ENCODE assay signal across 9 mouse cellular contexts in genomic region chr5:145234636-145235035, GRCm38 (mm10). TPM values are rescaled to one million over a fixed set of nuclear protein-coding genes. Genes with fewer than 3 reads are reported as not detected.
DNase-seq lines count a peak whose midpoint lies in the region; ATAC-seq and TF ChIP-seq lines count a peak whose summit lies in the region.
"Had no signal": no experiment of that assay in that cellular context is flagged by ENCODE, and none has a peak within 500 bp of the region (broad histone marks: within the 10 kb centered on the region; RNA-seq: fewer than 3 reads in every experiment).

No protein-coding gene starts in this region.

- TF ChIP-seq CTCF in bone marrow, adult 2 months (IDR thresholded peaks at IDR 0.05; ENCODE audit: control insufficient read depth, insufficient read depth, low read length) = peak; percentile 54

- no peak overlapping the region for H3K27ac ChIP-seq in bone marrow, adult 2 months (ENCODE audit: control insufficient read depth, insufficient read depth, low read depth, low read length, poor library complexity)
- H3K27ac ChIP-seq: midbrain, embryonic 12.5 days had no signal

- no peak for TF ChIP-seq POLR2A in bone marrow, adult 2 months (IDR thresholded peaks at IDR 0.05; ENCODE audit: borderline replicate concordance, control insufficient read depth, low read depth, low read length)

- no peaks in the 10 kb centered on the region for H3K4me1 ChIP-seq in bone marrow, adult 2 months (ENCODE audit: control insufficient read depth, insufficient read depth, low read length)

- intact Hi-C loops in left cerebral cortex, postnatal 25 days (cut with DNase I) = loop anchor here (5.0 kb wide), 2 partner anchors 48 to 133 kb away; partner anchors contain the start of gene Zscan25
- intact Hi-C loops in left cerebral cortex, postnatal 10 days (cut with DNase I) = loop anchor here (5.0 kb wide), 1 partner anchor 48 kb away; the partner anchor contains the start of gene Zscan25

- DNase-seq in cerebellum, adult 9-10 months = peak; percentile 32
- DNase-seq in cerebellum, adult 8-10 months = no peak
- DNase-seq in left cerebral cortex, postnatal 25 days (ENCODE audit: low spot score in 2 of 2) = peak; percentile 13 to 35
- no peak for DNase-seq in left cerebral cortex, postnatal 10 days (ENCODE audit: extremely low spot score in 1 of 2, low spot score in 2 of 2)
- peak; percentile 38 for DNase-seq in lung, postnatal 10 days
- no peak for DNase-seq in layer of hippocampus, postnatal 25 days (ENCODE audit: extremely low spot score in 1 of 2, low spot score in 1 of 2)

- no peak for ATAC-seq in frontal cortex, adult (ENCODE audit: low TSS enrichment)

- no peak overlapping the region for H3K4me3 ChIP-seq in bone marrow, adult 2 months (replicated peaks; ENCODE audit: control insufficient read depth, low read depth, low read length)
- H3K4me3 ChIP-seq: midbrain, embryonic 12.5 days had no signal

RNA-seq across cellular contexts. Expression of gene Zfp655, which starts 3.1 kb away (rescaled TPM):
- 10 to 100 TPM; 29.9 to 32.5 TPM for total RNA-seq in left cerebral cortex, postnatal 25 days (2021)
- total RNA-seq in left cerebral cortex, postnatal 10 days (2021) = 10 to 100 TPM; 24.8 to 27.9 TPM
- polyA plus RNA-seq in bone marrow, adult 2 months (2011; ENCODE audit: insufficient read depth, insufficient read length, low replicate concordance, missing spikeins) = 7.7 and 19.8 TPM in 2 replicates
- 10 to 100 TPM; 25.7 to 26.7 TPM for total RNA-seq in layer of hippocampus, postnatal 25 days (2021)

RNA-seq across cellular contexts. Expression of gene Zkscan5, which starts 30.3 kb away (rescaled TPM):
- total RNA-seq in left cerebral cortex, postnatal 25 days (2021) = 10 to 100 TPM; 10.2 to 11.7 TPM
- 10 to 100 TPM; 15.0 to 15.2 TPM for total RNA-seq in left cerebral cortex, postnatal 10 days (2021)
- polyA plus RNA-seq in bone marrow, adult 2 months (2011; ENCODE audit: insufficient read depth, insufficient read length, low replicate concordance, missing spikeins) = 3.4 and 5.1 TPM in 2 replicates
- 10 to 100 TPM; 11.8 to 12.5 TPM for total RNA-seq in layer of hippocampus, postnatal 25 days (2021)

RNA-seq across cellular contexts. Expression of gene Zkscan14, which starts 33.0 kb away (rescaled TPM):
- total RNA-seq in left cerebral cortex, postnatal 25 days (2021) = 10 to 100 TPM; 11.5 to 12.6 TPM
- 10 to 100 TPM in 1 of 2 experiments, 1 to 10 TPM in 1; 10.0 to 10.3 TPM for total RNA-seq in left cerebral cortex, postnatal 10 days (2021)
- polyA plus RNA-seq in bone marrow, adult 2 months (2011; ENCODE audit: insufficient read depth, insufficient read length, low replicate concordance, missing spikeins) = 7.0 and 12.5 TPM in 2 replicates
- total RNA-seq in layer of hippocampus, postnatal 25 days (2021) = 10 to 100 TPM; 11.1 to 13.8 TPM

RNA-seq across cellular contexts. Expression of gene Atp5j2, which starts 42.8 kb away (rescaled TPM):
- 100 to 1,000 TPM; 262 to 266 TPM for total RNA-seq in left cerebral cortex, postnatal 25 days (2021)
- total RNA-seq in left cerebral cortex, postnatal 10 days (2021) = 100 to 1,000 TPM; 267 to 289 TPM
- 218 and 277 TPM in 2 replicates for polyA plus RNA-seq in bone marrow, adult 2 months (2011; ENCODE audit: insufficient read depth, insufficient read length, low replicate concordance, missing spikeins)
- 100 to 1,000 TPM; 264 to 268 TPM for total RNA-seq in layer of hippocampus, postnatal 25 days (2021)

RNA-seq across cellular contexts. Expression of gene Zscan25, which starts 45.7 kb away (rescaled TPM):
- 10 to 100 TPM; 17.2 to 19.1 TPM for total RNA-seq in left cerebral cortex, postnatal 25 days (2021)
- total RNA-seq in left cerebral cortex, postnatal 10 days (2021) = 10 to 100 TPM; 13.9 to 17.1 TPM
- polyA plus RNA-seq in bone marrow, adult 2 months (2011; ENCODE audit: insufficient read depth, insufficient read length, low replicate concordance, missing spikeins) = 1.7 and 4.7 TPM in 2 replicates
- total RNA-seq in layer of hippocampus, postnatal 25 days (2021) = 10 to 100 TPM; 18.9 to 19.7 TPM

Comparison
In these comparisons a context has a peak if more than half of its experiments do, and no peak if none do; other contexts are left out.
1. DNase-seq: peak in cerebellum, adult 9-10 months (single experiment), left cerebral cortex, postnatal 25 days (2 of 2) and lung, postnatal 10 days (single experiment); none in cerebellum, adult 8-10 months (single experiment), left cerebral cortex, postnatal 10 days (0 of 2) and layer of hippocampus, postnatal 25 days (0 of 2).